Mouse (Mus musculus) embryonic fibroblast, embryonic 13.5 days (primary cell): ENCODE results near the gene Tma7.

Source experiments
- CTCF ChIP-seq: IDR thresholded peaks from 2 replicates; pipeline ENCODE4 v1.5.1; 2011; ENCODE audit warnings: mild to moderate bottlenecking, control low read depth, low read length, moderate library complexity, borderline replicate concordance; ENCODE audit not compliant: insufficient read depth
- POLR2A ChIP-seq: IDR thresholded peaks from 2 replicates; pipeline ENCODE4 v1.6.1; 2011; ENCODE audit warnings: low read depth, mild to moderate bottlenecking, control low read depth, low read length, moderate library complexity

GRCm38 (mm10) chr9:109105648-109106047, 23.3 kb upstream of the Tma7 start:
- TF ChIP-seq CTCF = no peak
- TF ChIP-seq POLR2A = no peak
